Mouse (Mus musculus) MEL (cell line): ENCODE data around the gene Dera. TPM values are rescaled to one million over a fixed set of nuclear protein-coding genes. Genes with fewer than 3 reads are reported as not detected.

ENCODE experiments used
- DNase-seq: peaks from one replicate; pipeline ENCODE4 v3.0.0; 2011; ENCODE audit warnings: low read depth, low spot score
- H3K27ac ChIP-seq: 2 replicates; pipeline ENCODE4 v1.5.1; 2012; ENCODE audit warnings: low read depth, mild to moderate bottlenecking, control low read depth, low read length, moderate library complexity; ENCODE audit not compliant: control insufficient read depth
- H3K27me3 ChIP-seq, 2 experiments: fragments of 150-350 bp in 1 of 2; sonication (generic) in 1 of 2; 2 replicates each; pipeline ENCODE4 v1.6.1; 2012; ENCODE audit warnings: low read length in 2 of 2, mild to moderate bottlenecking in 2 of 2, improper control_type of control experiment in 1 of 2, moderate library complexity in 1 of 2; ENCODE audit not compliant: insufficient read depth in 2 of 2, control insufficient read depth in 1 of 2
- H3K36me3 ChIP-seq, 2 experiments: 2 replicates each; pipeline ENCODE4 v1.6.1; 2012 to 2014; ENCODE audit warnings: low read length in 2 of 2, improper control_type of control experiment in 1 of 2, inconsistent platforms in 1 of 2, mild to moderate bottlenecking in 1 of 2; ENCODE audit not compliant: insufficient read depth in 2 of 2, control insufficient read depth in 1 of 2
- H3K4me1 ChIP-seq, 2 experiments: fragments of 150-350 bp in 1 of 2; sonication (generic) in 1 of 2; 2 replicates each; pipeline ENCODE4 v1.6.1; 2012; ENCODE audit warnings: low read length in 2 of 2, improper control_type of control experiment in 1 of 2, mild to moderate bottlenecking in 1 of 2; ENCODE audit not compliant: insufficient read depth in 2 of 2, control insufficient read depth in 1 of 2
- H3K4me3 ChIP-seq, 2 experiments: fragments of 150-350 bp in 1 of 2; sonication (generic) in 1 of 2; 2 replicates each; pipeline ENCODE4 v1.5.1; 2012; ENCODE audit warnings: low read depth in 2 of 2, low read length in 2 of 2, mild to moderate bottlenecking in 2 of 2, moderate library complexity in 2 of 2, control low read depth in 1 of 2, improper control_type of control experiment in 1 of 2; ENCODE audit not compliant: control insufficient read depth in 1 of 2, insufficient read depth in 1 of 2
- H3K79me2 ChIP-seq: 2 replicates; pipeline ENCODE4 v1.6.1; 2012; ENCODE audit warnings: mild to moderate bottlenecking, low read length, moderate library complexity; ENCODE audit not compliant: control insufficient read depth, poor library complexity, insufficient read depth
- H3K9ac ChIP-seq: 2 replicates; pipeline ENCODE4 v1.6.1; 2012; ENCODE audit warnings: low read depth, mild to moderate bottlenecking, control low read depth, low read length, moderate library complexity; ENCODE audit not compliant: control insufficient read depth, poor library complexity, severe bottlenecking
- H3K9me3 ChIP-seq: fragments of 150-350 bp; sonication (generic); replicated peaks from 2 replicates; pipeline ENCODE4 v1.6.1; 2012; ENCODE audit warnings: mild to moderate bottlenecking, low read length, improper control_type of control experiment, moderate library complexity; ENCODE audit not compliant: insufficient read depth
- BHLHE40 ChIP-seq: IDR thresholded peaks from 2 replicates; pipeline ENCODE4 v1.6.1; 2012; ENCODE audit warnings: low read depth, mild to moderate bottlenecking, inconsistent platforms, low read length, improper control_type of control experiment, borderline replicate concordance
- CHD2 ChIP-seq: IDR thresholded peaks from 2 replicates; pipeline ENCODE4 v1.6.1; 2011; ENCODE audit warnings: low read length, improper control_type of control experiment
- CTCF ChIP-seq, 3 experiments: IDR thresholded peaks in 2 of 3; conservative IDR thresholded peaks in 1 of 3; 2 replicates each; pipeline ENCODE4 v1.5.1; 2011 to 2012; ENCODE audit warnings: low read length in 3 of 3, low read depth in 2 of 3, mild to moderate bottlenecking in 2 of 3, improper control_type of control experiment in 1 of 3, inconsistent platforms in 1 of 3, mixed read lengths in 1 of 3, moderate library complexity in 1 of 3; ENCODE audit not compliant: control insufficient read depth in 1 of 3, insufficient read depth in 1 of 3, poor library complexity in 1 of 3, severe bottlenecking in 1 of 3
- E2F4 ChIP-seq: IDR thresholded peaks from 2 replicates; pipeline ENCODE4 v1.6.1; 2011; ENCODE audit warnings: low read depth, low read length, improper control_type of control experiment, borderline replicate concordance
- ELF1 ChIP-seq: IDR thresholded peaks from 2 replicates; pipeline ENCODE4 v1.6.1; 2014; ENCODE audit warnings: low read depth, mild to moderate bottlenecking, inconsistent platforms, low read length, improper control_type of control experiment, moderate library complexity
- ETS1 ChIP-seq: IDR thresholded peaks from 2 replicates; pipeline ENCODE4 v1.6.1; 2012; ENCODE audit warnings: low read depth, mild to moderate bottlenecking, inconsistent platforms, low read length, improper control_type of control experiment, moderate library complexity
- GATA1 ChIP-seq: IDR thresholded peaks from 2 replicates; pipeline ENCODE4 v1.6.1; 2011; ENCODE audit warnings: low read depth, low read length, improper control_type of control experiment
- HCFC1 ChIP-seq: IDR thresholded peaks from 2 replicates; pipeline ENCODE4 v1.6.1; 2012; ENCODE audit warnings: low read depth, mild to moderate bottlenecking, inconsistent platforms, low read length, improper control_type of control experiment, moderate library complexity
- JUND ChIP-seq: IDR thresholded peaks from 2 replicates; pipeline ENCODE4 v1.6.1; 2011; ENCODE audit warnings: low read depth, mild to moderate bottlenecking, improper control_type of control experiment, low read length
- KAT2A ChIP-seq: conservative IDR thresholded peaks from 2 replicates; pipeline ENCODE4 v1.6.1; 2012; ENCODE audit warnings: low read depth, low read length, improper control_type of control experiment, inconsistent platforms
- MAFK ChIP-seq: IDR thresholded peaks from 2 replicates; pipeline ENCODE4 v1.6.1; 2011; ENCODE audit warnings: low read depth, mild to moderate bottlenecking, low read length, improper control_type of control experiment, borderline replicate concordance
- MAX ChIP-seq: IDR thresholded peaks from 2 replicates; pipeline ENCODE4 v1.6.1; 2011; ENCODE audit warnings: low read length, improper control_type of control experiment
- MYC ChIP-seq: IDR thresholded peaks from 2 replicates; pipeline ENCODE4 v1.6.1; 2011; ENCODE audit warnings: low read depth, mild to moderate bottlenecking, low read length, improper control_type of control experiment, moderate library complexity
- NELFE ChIP-seq: IDR thresholded peaks from 2 replicates; pipeline ENCODE4 v1.6.1; 2011; ENCODE audit warnings: low read depth, low read length, improper control_type of control experiment
- NRF1 ChIP-seq: IDR thresholded peaks from 2 replicates; pipeline ENCODE4 v1.6.1; 2014; ENCODE audit warnings: low read depth, mild to moderate bottlenecking, inconsistent platforms, low read length, improper control_type of control experiment, moderate library complexity; ENCODE audit not compliant: poor library complexity, insufficient read depth, severe bottlenecking
- POLR2AphosphoS2 ChIP-seq: IDR thresholded peaks from 2 replicates; pipeline ENCODE4 v1.6.1; 2011; ENCODE audit warnings: low read length, improper control_type of control experiment
- POLR2AphosphoS5 ChIP-seq: IDR thresholded peaks from 2 replicates; pipeline ENCODE4 v1.6.1; 2012; ENCODE audit warnings: low read depth, borderline replicate concordance, mild to moderate bottlenecking, inconsistent platforms, low read length, moderate library complexity, mixed read lengths
- RCOR1 ChIP-seq: IDR thresholded peaks from 2 replicates; pipeline ENCODE4 v1.6.1; 2012; ENCODE audit warnings: low read depth, mild to moderate bottlenecking, inconsistent platforms, low read length, improper control_type of control experiment
- SIN3A ChIP-seq: IDR thresholded peaks from 2 replicates; pipeline ENCODE4 v1.6.1; 2012; ENCODE audit warnings: low read length, improper control_type of control experiment, inconsistent platforms
- SMC3 ChIP-seq: IDR thresholded peaks from 2 replicates; pipeline ENCODE4 v1.6.1; 2011; ENCODE audit warnings: low read depth, low read length, improper control_type of control experiment
- TBP ChIP-seq: IDR thresholded peaks from 2 replicates; pipeline ENCODE4 v1.8.0; 2011; ENCODE audit warnings: low read depth, low read length, improper control_type of control experiment
- UBTF ChIP-seq: IDR thresholded peaks from 2 replicates; pipeline ENCODE4 v1.6.1; 2012; ENCODE audit warnings: low read depth, mild to moderate bottlenecking, inconsistent platforms, low read length, improper control_type of control experiment, moderate library complexity, borderline replicate concordance; ENCODE audit not compliant: insufficient read depth
- USF1 ChIP-seq: IDR thresholded peaks from 2 replicates; pipeline ENCODE4 v1.6.1; 2014; ENCODE audit warnings: low read depth, mild to moderate bottlenecking, inconsistent platforms, low read length, improper control_type of control experiment, moderate library complexity
- USF2 ChIP-seq, 2 experiments: IDR thresholded peaks; 2 replicates each; pipeline ENCODE4 v1.6.1; 2011 to 2012; ENCODE audit warnings: improper control_type of control experiment in 2 of 2, low read length in 2 of 2, borderline replicate concordance in 1 of 2, inconsistent platforms in 1 of 2, low read depth in 1 of 2, mild to moderate bottlenecking in 1 of 2; ENCODE audit not compliant: insufficient read depth in 1 of 2
- ZC3H11A ChIP-seq: IDR thresholded peaks from 2 replicates; pipeline ENCODE4 v1.6.1; 2012; ENCODE audit warnings: low read depth, mild to moderate bottlenecking, inconsistent platforms, low read length, improper control_type of control experiment
- ZKSCAN1 ChIP-seq: IDR thresholded peaks from 2 replicates; pipeline ENCODE4 v1.6.1; 2012; ENCODE audit warnings: low read depth, mild to moderate bottlenecking, inconsistent platforms, low read length, improper control_type of control experiment, moderate library complexity
- ZMIZ1 ChIP-seq: IDR thresholded peaks from 2 replicates; pipeline ENCODE4 v1.6.1; 2012; ENCODE audit warnings: low read depth, mild to moderate bottlenecking, inconsistent platforms, low read length, improper control_type of control experiment, moderate library complexity
- polyA plus RNA-seq, 2 experiments: library from polyadenylated mRNA; stranded (reverse) in 1 of 2; unstranded in 1 of 2; fragments of >175 nt in 1 of 2; fragments of >200 nt in 1 of 2; gene quantifications; 2 replicates each; pipeline versions ENCODE4 v1.2.1 to v1.2.4; 2012; ENCODE audit warnings: low replicate concordance in 2 of 2, low read depth in 1 of 2; ENCODE audit not compliant: insufficient read length in 2 of 2, insufficient read depth in 1 of 2, missing spikeins in 1 of 2
- total RNA-seq: library from RNA; depleted of rRNA; stranded (reverse); fragments of 300-350 nt; gene quantifications from 2 replicates; pipeline ENCODE4 v1.2.3, GENCODE M21; 2012

Gene Dera
- total and polyA plus RNA-seq, 3 experiments: 39.4 to 56.9 TPM; not detected in 1

DNA sequence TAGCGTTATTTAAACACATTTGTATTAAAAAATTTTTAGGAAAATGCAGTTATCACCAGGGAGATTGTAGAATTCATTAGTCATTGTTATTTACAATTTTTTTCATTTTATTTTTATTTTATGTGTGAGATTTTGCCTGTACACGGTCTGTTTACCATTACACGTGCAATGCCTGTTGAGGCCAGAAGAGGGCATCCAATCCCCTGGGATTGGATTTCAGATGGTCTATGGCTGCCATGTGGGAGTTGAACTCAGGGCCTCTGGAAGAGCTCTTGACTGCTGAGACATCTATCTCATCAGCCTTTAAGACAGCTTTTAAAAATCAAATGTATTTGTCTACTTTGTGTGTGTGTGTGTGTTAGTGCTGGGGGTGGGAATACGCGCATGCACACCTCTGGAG lies 2.0 kb downstream of the Dera start (continued):
- peak; percentile 65 for TF ChIP-seq SMC3
- no peak for TF ChIP-seq NRF1
- TF ChIP-seq E2F4: no peak
- TF ChIP-seq JUND: no peak
- TF ChIP-seq ZKSCAN1: no peak
- TF ChIP-seq RCOR1: no peak
- no peak for TF ChIP-seq BHLHE40
- TF ChIP-seq USF2 (IDR thresholded peaks at IDR 0.05; ENCODE audit: borderline replicate concordance in 1 of 2, insufficient read depth in 1 of 2, low read depth in 1 of 2, low read length in 2 of 2): no peak
- TF ChIP-seq ELF1: no peak
- no peak for TF ChIP-seq HCFC1
- TF ChIP-seq POLR2AphosphoS2: no peak
- no peak for TF ChIP-seq KAT2A
- no peak for TF ChIP-seq ETS1
- TF ChIP-seq MAX: peak; percentile 70; the same call in 1 of the 2 replicates
- TF ChIP-seq CHD2: no peak

DNA sequence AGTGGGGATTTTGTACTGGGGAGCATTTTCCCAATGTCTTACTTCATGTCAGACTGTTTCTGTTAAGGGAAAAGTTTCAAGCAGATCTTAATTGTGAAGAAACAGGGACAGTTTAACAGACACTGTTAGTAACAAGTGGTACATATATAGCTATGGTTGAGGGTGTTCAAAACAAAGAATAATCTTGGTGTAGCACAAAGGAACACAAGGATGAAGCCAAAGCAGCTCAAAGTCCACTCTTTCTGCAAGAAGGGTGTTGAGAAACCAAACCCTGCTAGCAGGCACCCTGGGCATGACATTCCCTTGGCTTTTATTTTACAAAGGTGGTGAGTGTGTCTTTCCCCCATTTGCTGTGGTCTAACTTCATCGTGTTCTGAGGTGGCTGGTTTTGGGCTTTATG lies 3.5 kb downstream of the Dera start:
- no peak for TF ChIP-seq SIN3A
- no peak for TF ChIP-seq USF1
- TF ChIP-seq POLR2AphosphoS2: no peak
- no peak for TF ChIP-seq POLR2AphosphoS5
- TF ChIP-seq MAFK: no peak
- no peak for TF ChIP-seq ZMIZ1
- TF ChIP-seq ZC3H11A: no peak
- no peak for TF ChIP-seq CTCF (IDR thresholded peaks at IDR 0.05 in 2 of 3, conservative IDR thresholded peaks at IDR 0.05 in 1 of 3; ENCODE audit: control insufficient read depth in 1 of 3, insufficient read depth in 1 of 3, low read depth in 2 of 3, low read length in 3 of 3, poor library complexity in 1 of 3, severe bottlenecking in 1 of 3)
- TF ChIP-seq SMC3: no peak
- no peak for TF ChIP-seq NELFE
- TF ChIP-seq TBP: no peak
- no peak for TF ChIP-seq MYC
- TF ChIP-seq ETS1: no peak
- no peak for TF ChIP-seq ZKSCAN1
- no peak for TF ChIP-seq JUND
- TF ChIP-seq UBTF: no peak
- TF ChIP-seq KAT2A: no peak
- no peak for TF ChIP-seq HCFC1
- no peak for TF ChIP-seq GATA1
- TF ChIP-seq, all 39 proteins: peak for 0
- DNase-seq: no peak
- Histone ChIP-seq H3K9ac (no peak overlapping the region), H3K27ac (no peak overlapping the region), H3K4me3 (no peak overlapping the region), H3K36me3 (peaks cover 0 to 4% of the 10 kb centered on the region in 2 experiments; a peak in 2 of 4 replicates), H3K4me1 (no peaks in the 10 kb centered on the region), H3K9me3 (no peaks in the 10 kb centered on the region), H3K27me3 (no peaks in the 10 kb centered on the region), H3K79me2 (no peaks in the 10 kb centered on the region; the same call in 1 of the 2 replicates)
